Comparison of ENCODE assay signal across 9 mouse cellular contexts in the genomic region with DNA sequence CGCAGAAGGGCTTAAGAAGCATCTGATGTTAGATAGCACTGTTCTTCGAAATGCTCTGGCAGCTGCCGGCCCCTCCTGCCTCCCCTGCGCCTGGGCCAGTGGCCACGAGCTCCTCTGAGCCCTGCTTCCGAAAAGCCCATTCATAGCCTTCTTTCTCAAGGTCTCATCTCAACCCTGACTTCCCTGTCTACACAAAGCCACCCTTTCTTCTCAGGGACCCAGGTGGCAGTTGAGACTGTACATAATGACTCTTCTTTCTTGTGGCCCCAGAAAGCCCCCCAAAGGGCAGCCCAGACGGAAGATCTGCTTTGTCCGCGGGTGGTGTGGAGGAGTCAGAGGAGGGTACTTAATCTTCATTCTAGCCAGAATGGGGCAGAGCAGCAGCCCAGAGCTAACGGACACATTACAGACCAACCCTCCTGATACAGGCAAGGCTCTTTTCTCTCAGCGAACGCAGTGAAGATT. TPM values are rescaled to one million over a fixed set of nuclear protein-coding genes. Genes with fewer than 3 reads are reported as not detected.
DNase-seq lines count a peak whose midpoint lies in the region; ATAC-seq lines count a peak whose summit lies in the region.
"Had no signal": no experiment of that assay in that cellular context is flagged by ENCODE, and none has a peak within 500 bp of the region (broad histone marks: within the 10 kb centered on the region; RNA-seq: fewer than 3 reads in every experiment).

No protein-coding gene starts in this region.

- no peak overlapping the region for H3K4me2 ChIP-seq in hindbrain, embryonic 13.5 days

- H3K9me3 ChIP-seq in hindbrain, embryonic 13.5 days: no peaks in the 10 kb centered on the region

- no peaks in the 10 kb centered on the region for H3K27me3 ChIP-seq in hindbrain, embryonic 13.5 days

- no peaks in the 10 kb centered on the region for H3K36me3 ChIP-seq in hindbrain, embryonic 13.5 days

- ATAC-seq in hindbrain, embryonic 13.5 days (ENCODE audit: low FRiP score): no peak
- ATAC-seq: activated CD4-positive, CD25-positive, alpha-beta regulatory T cell, adult 4 months; intestine, postnatal 0 days had no signal

- H3K9ac ChIP-seq in hindbrain, embryonic 13.5 days: 0 out of 2 replicates have a peak overlapping the region, but pooled peaks have one; percentile 19

- H3K4me3 ChIP-seq in hindbrain, embryonic 13.5 days: no peak overlapping the region

- H3K27ac ChIP-seq in hindbrain, embryonic 13.5 days: no peak overlapping the region

- H3K4me1 ChIP-seq in hindbrain, embryonic 13.5 days (replicated peaks): peaks cover 9% of the 10 kb centered on the region

- peak; percentile 30 to 39 for DNase-seq in layer of hippocampus, adult 8-10 months (ENCODE audit: low spot score in 2 of 2)
- DNase-seq in layer of hippocampus, adult 9-10 months (ENCODE audit: low spot score): no peak
- DNase-seq in left cerebral cortex, postnatal 4 days: peak; percentile 66
- DNase-seq in right cerebral cortex, postnatal 36 days (ENCODE audit: low spot score in 2 of 2): peak; percentile 32 to 33
- DNase-seq in liver: no peak
- no peak for DNase-seq in urinary bladder, adult 2 months (ENCODE audit: low spot score)

- intact Hi-C loops in left cerebral cortex, postnatal 4 days (cut with DNase I): no loop called here

- WGBS in hindbrain, embryonic 13.5 days: 49% methylated on average over 12 of the region's 12 CpGs

RNA-seq across cellular contexts. Expression of a gene that starts 11.7 kb away (rescaled TPM):
- 10 to 100 TPM; 10.7 to 14.4 (median 11.0) TPM for total RNA-seq in layer of hippocampus, adult 8-10 months (2022)
- polyA plus RNA-seq in hindbrain, embryonic 13.5 days (2015; fragmentation: Nextera tagmentation; extraction: Ambion mirVana): 44.6 and 48.7 TPM in 2 replicates
- 10 to 100 TPM; 12.5 to 19.3 TPM for total RNA-seq in left cerebral cortex, postnatal 4 days (2021)
- polyA plus RNA-seq in urinary bladder, adult 2 months (2012; rRNA removed): 11.1 and 12.2 TPM in 2 replicates

RNA-seq across cellular contexts. Expression of a gene that starts 39.8 kb away (rescaled TPM):
- total RNA-seq in layer of hippocampus, adult 8-10 months (2022): 100 to 1,000 TPM in 3 of 4 experiments, 10 to 100 TPM in 1; 99.5 to 121 (median 101) TPM
- 45.3 and 46.2 TPM in 2 replicates for polyA plus RNA-seq in hindbrain, embryonic 13.5 days (2015; fragmentation: Nextera tagmentation; extraction: Ambion mirVana)
- total RNA-seq in left cerebral cortex, postnatal 4 days (2021): 10 to 100 TPM; 96.7 to 99.5 TPM
- 19.0 and 32.7 TPM in 2 replicates for polyA plus RNA-seq in urinary bladder, adult 2 months (2012; rRNA removed)

RNA-seq across cellular contexts. Expression of a gene that starts 49.7 kb away (rescaled TPM):
- total RNA-seq in layer of hippocampus, adult 8-10 months (2022): 100 to 1,000 TPM; 256 to 334 (median 299) TPM
- polyA plus RNA-seq in hindbrain, embryonic 13.5 days (2015; fragmentation: Nextera tagmentation; extraction: Ambion mirVana): 71.6 and 72.6 TPM in 2 replicates
- total RNA-seq in left cerebral cortex, postnatal 4 days (2021): 100 to 1,000 TPM; 420 to 463 TPM
- 28.4 and 36.8 TPM in 2 replicates for polyA plus RNA-seq in urinary bladder, adult 2 months (2012; rRNA removed)

Comparison
In these comparisons a context has a peak if more than half of its experiments do, and no peak if none do; other contexts are left out.
1. DNase-seq: peak in layer of hippocampus, adult 8-10 months (2 of 2), left cerebral cortex, postnatal 4 days (single experiment) and right cerebral cortex, postnatal 36 days (2 of 2); none in layer of hippocampus, adult 9-10 months (single experiment), liver (single experiment) and urinary bladder, adult 2 months (single experiment).